Mouse (Mus musculus) adrenal gland (tissue): ENCODE measurements around the gene Rps19bp1.

Source experiments
- intact Hi-C: fragments of 180-260 bp; cut with DNase I; formaldehyde crosslinking; loops from one replicate; pipeline ENCODE4 v1.15.1; 2025

Gene Rps19bp1

GRCm38 (mm10) chr15:80257602-80258239 is 6.4 kb downstream of the Rps19bp1 start:
- intact Hi-C loops, result no loop called here

- intact Hi-C loops, result no loop called here
These were observed 7.2 kb downstream of the Rps19bp1 start for GRCm38 (mm10) chr15:80256656-80257601.

GRCm38 (mm10) chr15:80256242-80256641 is 7.9 kb downstream of the Rps19bp1 start:
- intact Hi-C loops, result no loop called here

GRCm38 (mm10) chr15:80255646-80256121 is 8.4 kb downstream of the Rps19bp1 start:
- intact Hi-C loops, result no loop called here

GRCm38 (mm10) chr15:80254847-80255645 is 9.1 kb downstream of the Rps19bp1 start, which contains the start of gene Atf4:
Gene Atf4 (plus strand): TSS chr15:80255184.
- intact Hi-C loops, result no loop called here

- intact Hi-C loops, result no loop called here
These were observed 9.9 kb downstream of the Rps19bp1 start for GRCm38 (mm10) chr15:80254207-80254606.

GRCm38 (mm10) chr15:80253530-80253929 is 10.6 kb downstream of the Rps19bp1 start:
- intact Hi-C loops, result no loop called here

- intact Hi-C loops, result no loop called here
These were observed 13.5 kb downstream of the Rps19bp1 start for GRCm38 (mm10) chr15:80250586-80250985.

- intact Hi-C loops, result no loop called here
These were observed 14.4 kb downstream of the Rps19bp1 start for GRCm38 (mm10) chr15:80249672-80250071.

GRCm38 (mm10) chr15:80248596-80248995 is 15.5 kb downstream of the Rps19bp1 start:
- intact Hi-C loops, result no loop called here

GRCm38 (mm10) chr15:80248135-80248534 is 16.0 kb downstream of the Rps19bp1 start:
- intact Hi-C loops, result no loop called here

GRCm38 (mm10) chr15:80235535-80235934 is 28.6 kb downstream of the Rps19bp1 start, which contains the start of gene AC140267.1:
Gene AC140267.1 (plus strand): TSS chr15:80235835.
- intact Hi-C loops, result no loop called here

- intact Hi-C loops, result no loop called here
These were observed 30.2 kb downstream of the Rps19bp1 start, which contains the start of gene Mief1 for GRCm38 (mm10) chr15:80233733-80234509. Gene Mief1 (plus strand): TSS chr15:80234018.

- intact Hi-C loops, result no loop called here
These were observed 31.1 kb downstream of the Rps19bp1 start for GRCm38 (mm10) chr15:80233053-80233452.

- intact Hi-C loops, result no loop called here
These were observed 31.8 kb downstream of the Rps19bp1 start for GRCm38 (mm10) chr15:80232331-80232730.

GRCm38 (mm10) chr15:80228071-80228800 is 35.9 kb downstream of the Rps19bp1 start:
- intact Hi-C loops, result loop anchor here (5.0 kb wide), 1 partner anchor 141 kb away; no protein-coding TSS in a partner anchor

- intact Hi-C loops, result loop anchor here (2.0 to 5.0 kb wide), 2 partner anchors 35 to 138 kb away; no protein-coding TSS in a partner anchor
These were observed 38.3 kb downstream of the Rps19bp1 start for GRCm38 (mm10) chr15:80225796-80226195.

- intact Hi-C loops, result loop anchor here (5.0 kb wide), 1 partner anchor 138 kb away; no protein-coding TSS in a partner anchor
These were observed 38.9 kb downstream of the Rps19bp1 start for GRCm38 (mm10) chr15:80225208-80225607.

GRCm38 (mm10) chr15:80223751-80224150 is 40.4 kb downstream of the Rps19bp1 start:
- intact Hi-C loops, result loop anchor here (5.0 kb wide), 2 partner anchors 126 to 479 kb away; no protein-coding TSS in a partner anchor
